Mouse (Mus musculus) myocyte (in vitro differentiated cells): Measurements from ENCODE around the gene Olfr698.

Source experiments
- CEBPB ChIP-seq: IDR thresholded peaks from 2 replicates; pipeline ENCODE4 v1.6.1; 2011; ENCODE audit warnings: mild to moderate bottlenecking, moderate library complexity; ENCODE audit not compliant: poor library complexity, insufficient read depth, severe bottlenecking
- E2F4 ChIP-seq: IDR thresholded peaks from one replicate; pipeline ENCODE4 v1.6.1; 2011; ENCODE audit warnings: mild to moderate bottlenecking, control low read depth, moderate library complexity; ENCODE audit not compliant: insufficient read depth
- MAX ChIP-seq: IDR thresholded peaks from one replicate; pipeline ENCODE4 v1.6.1; 2011; ENCODE audit warnings: low read depth, mild to moderate bottlenecking, control low read depth
- MYOG ChIP-seq, 3 experiments: IDR thresholded peaks; one replicate each; pipeline ENCODE4 v1.6.1; 2011; ENCODE audit warnings: control low read depth in 2 of 3, low read depth in 2 of 3, mild to moderate bottlenecking in 2 of 3; ENCODE audit not compliant: insufficient read length in 2 of 3, control insufficient read depth in 1 of 3, insufficient read depth in 1 of 3
- POLR2A ChIP-seq: IDR thresholded peaks from one replicate; pipeline ENCODE4 v1.6.1; 2011; ENCODE audit warnings: low read depth, mild to moderate bottlenecking, control low read depth, moderate library complexity; ENCODE audit not compliant: insufficient read length
- POLR2AphosphoS2 ChIP-seq: IDR thresholded peaks from one replicate; pipeline ENCODE4 v1.6.1; 2011; ENCODE audit warnings: low read depth, control low read depth; ENCODE audit not compliant: insufficient read length
- TCF12 ChIP-seq: IDR thresholded peaks from one replicate; pipeline ENCODE4 v1.6.1; 2011; ENCODE audit warnings: mild to moderate bottlenecking, control low read depth; ENCODE audit not compliant: poor library complexity, insufficient read depth, severe bottlenecking
- TCF3 ChIP-seq: IDR thresholded peaks from one replicate; pipeline ENCODE4 v1.6.1; 2011; ENCODE audit warnings: low read depth, control low read depth; ENCODE audit not compliant: insufficient read length
- USF1 ChIP-seq: IDR thresholded peaks from one replicate; pipeline ENCODE4 v1.6.1; 2011; ENCODE audit warnings: low read depth, mild to moderate bottlenecking, control low read depth, moderate library complexity

DNA sequence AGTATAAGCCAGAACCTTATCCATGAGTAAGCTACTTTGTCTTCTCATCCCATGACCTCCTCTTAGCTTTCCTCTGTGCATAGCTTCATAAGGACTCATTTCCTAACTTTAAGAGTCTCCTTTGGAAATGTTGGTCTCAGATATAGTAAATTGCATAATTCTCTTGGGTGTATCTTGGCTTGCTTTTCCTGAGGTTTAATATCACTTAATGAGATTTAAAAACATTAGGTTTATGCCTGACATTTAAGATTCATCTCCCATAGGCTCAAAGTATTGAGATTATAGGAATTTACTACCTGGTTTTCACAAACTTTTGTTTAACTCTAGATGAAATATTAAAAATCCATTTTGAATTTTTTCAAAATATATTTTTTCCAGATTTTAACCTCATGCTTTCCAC, 38.9 kb downstream of the Olfr698 start, which contains the start of gene Olfr695:
- TF ChIP-seq USF1: no peak
- no peak for TF ChIP-seq E2F4
- TF ChIP-seq POLR2A: no peak
- TF ChIP-seq TCF3: no peak
- no peak for TF ChIP-seq TCF12
- no peak for TF ChIP-seq MYOG (IDR thresholded peaks at IDR 0.05; ENCODE audit: control insufficient read depth in 1 of 3, insufficient read depth in 1 of 3, insufficient read length in 2 of 3, low read depth in 2 of 3)
- no peak for TF ChIP-seq POLR2AphosphoS2
- TF ChIP-seq MAX: no peak
- TF ChIP-seq CEBPB: no peak
